Mouse (Mus musculus) hindbrain, embryonic 16.5 days (tissue): Measurements from ENCODE around the gene Azi2. TPM values are rescaled to one million over a fixed set of nuclear protein-coding genes. Genes with fewer than 3 reads are reported as not detected.

Source experiments
- ATAC-seq: fragments of 200-750 bp; cut with Nextera tagmentation; 2 replicates; pipeline ENCODE4 v1.8.0; 2017; ENCODE audit warnings: moderate TSS enrichment, moderate library complexity
- H3K27ac ChIP-seq: fragments of 300-500 bp; sonication (generic); 2 replicates; pipeline ENCODE4 v1.5.1; 2014; ENCODE audit warnings: low read depth, mild to moderate bottlenecking, control low read depth, low read length, moderate library complexity
- H3K27me3 ChIP-seq: fragments of 300-500 bp; sonication (generic); replicated peaks from 2 replicates; pipeline ENCODE4 v1.6.1; 2014; ENCODE audit warnings: low read length; ENCODE audit not compliant: control insufficient read depth, insufficient read depth
- H3K36me3 ChIP-seq: fragments of 300-500 bp; sonication (generic); 2 replicates; pipeline ENCODE4 v1.6.1; 2014; ENCODE audit warnings: mild to moderate bottlenecking, low read length, moderate library complexity, mixed read lengths; ENCODE audit not compliant: control insufficient read depth, insufficient read depth
- H3K4me1 ChIP-seq: fragments of 300-500 bp; sonication (generic); 2 replicates; pipeline ENCODE4 v1.6.1; 2014; ENCODE audit warnings: low read depth, low read length; ENCODE audit not compliant: control insufficient read depth, insufficient read depth
- H3K4me2 ChIP-seq: fragments of 300-500 bp; sonication (generic); 2 replicates; pipeline ENCODE4 v1.6.1; 2014; ENCODE audit warnings: mild to moderate bottlenecking, low read length, control low read depth, moderate library complexity
- H3K4me3 ChIP-seq: fragments of 300-500 bp; sonication (generic); 2 replicates; pipeline ENCODE4 v1.5.1; 2014; ENCODE audit warnings: mild to moderate bottlenecking, low read length, control low read depth, moderate library complexity
- H3K9ac ChIP-seq: fragments of 300-500 bp; sonication (generic); 2 replicates; pipeline ENCODE4 v1.6.1; 2014; ENCODE audit warnings: low read depth, mild to moderate bottlenecking, control low read depth, low read length, moderate library complexity
- H3K9me3 ChIP-seq: fragments of 300-500 bp; sonication (generic); 2 replicates; pipeline ENCODE4 v1.6.1; 2014; ENCODE audit warnings: mild to moderate bottlenecking, low read length, moderate library complexity; ENCODE audit not compliant: control insufficient read depth
- WGBS: fragments of 180-500 bp; shearing (Covaris S2); extraction: QIAGEN DNeasy Blood & Tissue Kit; methylation state at CpG from one replicate; pipeline ENCODE4 v1.1.7; 2014; 5-methylcytosine and 5-hydroxymethylcytosine counted together
- polyA plus RNA-seq: library from polyadenylated mRNA; unstranded; fragments of >200 nt; fragmentation: Nextera tagmentation; extraction: Ambion mirVana; gene quantifications from 2 replicates; pipeline ENCODE4 v1.2.1, GENCODE M21; 2015

The Azi2 gene
- 78.8 and 79.8 TPM in 2 replicates for polyA plus RNA-seq

DNA sequence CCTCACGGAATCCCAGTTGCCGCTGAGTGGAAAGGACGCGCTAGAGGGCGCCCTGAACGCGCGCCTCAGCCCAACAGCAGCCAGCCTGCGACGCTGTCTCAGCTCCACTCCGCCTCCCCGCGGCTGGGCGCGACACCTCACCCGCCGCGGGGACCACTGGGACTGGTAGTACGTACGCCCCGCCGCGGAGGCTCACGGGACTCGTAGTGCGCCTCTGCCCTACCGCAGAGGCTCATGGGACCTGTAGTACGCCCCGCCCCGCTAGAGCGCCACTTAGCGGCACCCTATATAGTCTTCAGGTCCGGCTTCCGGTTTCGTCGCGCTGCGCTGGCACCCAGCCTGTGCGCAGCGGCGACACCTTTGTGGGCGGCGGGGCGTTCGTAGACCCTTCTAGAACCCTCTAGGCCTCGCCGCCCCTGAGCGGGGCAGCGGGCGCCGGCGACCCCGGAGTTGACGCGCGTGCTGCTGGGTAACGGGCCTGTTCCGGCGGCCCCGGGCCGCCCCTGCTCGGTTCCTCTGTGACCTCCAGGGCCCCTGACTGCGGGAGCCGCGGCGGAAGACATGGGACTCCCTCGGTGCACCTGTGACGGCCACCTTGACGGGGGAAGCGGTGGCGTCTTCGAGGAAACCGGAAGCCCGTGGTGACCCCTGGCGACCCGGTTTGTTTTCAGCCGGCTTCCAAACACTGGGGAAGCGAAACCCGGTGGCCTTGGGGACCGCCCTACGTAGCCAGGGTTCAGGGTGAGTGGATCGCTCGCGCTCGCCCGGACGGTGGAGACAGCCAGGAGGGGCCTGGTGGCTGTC is at the start of gene Azi2:
Azi2 (plus strand) TSS at position 282 of the 804 bp plus-strand sequence.
- Histone ChIP-seq H3K9me3 (no peaks in the 10 kb centered on the region), H3K9ac (peak within 1 kb of the TSS; percentile 96), H3K27me3 (no peaks in the 10 kb centered on the region), H3K4me3 (peak within 1 kb of the TSS; percentile 89), H3K4me2 (peak within 1 kb of the TSS; percentile 86), H3K27ac (peak within 1 kb of the TSS; percentile 97), H3K36me3 (no peaks in the 10 kb centered on the region), H3K4me1 (peaks cover 19% of the 10 kb centered on the region)
- under 1% methylated on average over 74 of the region's 87 CpGs for WGBS
- ATAC-seq = peak; percentile 99

DNA sequence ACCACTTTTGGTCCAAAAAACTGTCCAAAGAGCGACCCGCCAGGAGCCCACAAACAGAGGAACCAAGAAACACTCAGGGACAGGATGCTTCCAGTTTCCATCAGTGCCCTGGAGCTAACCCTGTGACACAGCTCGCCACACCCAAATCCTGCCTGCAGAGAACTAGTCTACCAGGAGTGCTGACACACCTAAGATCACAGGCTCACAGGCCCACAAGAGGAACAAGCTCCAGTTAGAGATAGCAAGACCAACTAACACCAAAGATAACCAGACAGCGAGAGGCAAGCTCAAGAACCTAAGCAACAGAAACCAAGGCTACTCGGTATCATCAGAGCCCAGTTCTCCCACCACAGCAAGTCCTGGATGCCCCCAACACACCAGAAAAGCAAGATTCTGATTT is 43.7 kb upstream of the Azi2 start:
- Histone ChIP-seq H3K4me2 (no peak overlapping the region), H3K9me3 (no peaks in the 10 kb centered on the region), H3K27me3 (no peaks in the 10 kb centered on the region), H3K36me3 (no peaks in the 10 kb centered on the region), H3K27ac (no peak overlapping the region), H3K4me3 (no peak overlapping the region), H3K4me1 (no peaks in the 10 kb centered on the region), H3K9ac (no peak overlapping the region)
- ATAC-seq = no peak
- 96% methylated on average over 5 of the region's 5 CpGs for WGBS

DNA sequence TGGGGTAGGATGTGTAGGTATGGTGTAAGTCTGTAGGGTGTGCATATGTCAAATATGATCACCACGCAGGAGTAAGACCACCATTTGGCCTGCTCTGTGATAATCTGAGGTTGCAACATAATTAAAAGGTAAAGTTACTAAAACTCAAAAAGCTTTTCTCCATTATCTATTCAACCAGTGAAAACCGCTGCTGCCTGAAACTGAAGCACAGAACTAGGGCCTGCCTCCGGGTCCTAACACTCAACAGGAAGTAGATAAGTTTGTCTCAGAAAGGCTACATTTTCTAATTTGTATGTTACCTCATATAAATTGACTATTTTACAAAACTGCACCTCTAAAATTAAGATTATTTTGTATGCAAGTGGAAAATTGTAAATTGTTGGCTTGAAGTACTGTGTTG is 38.8 kb upstream of the Azi2 start:
- Histone ChIP-seq H3K27me3 (no peaks in the 10 kb centered on the region), H3K4me1 (no peaks in the 10 kb centered on the region), H3K27ac (no peak overlapping the region), H3K36me3 (no peaks in the 10 kb centered on the region), H3K9ac (no peak overlapping the region), H3K4me3 (no peak overlapping the region), H3K9me3 (no peaks in the 10 kb centered on the region), H3K4me2 (no peak overlapping the region)
- ATAC-seq = no peak
- 96% methylated on average over 3 of the region's 3 CpGs for WGBS

DNA sequence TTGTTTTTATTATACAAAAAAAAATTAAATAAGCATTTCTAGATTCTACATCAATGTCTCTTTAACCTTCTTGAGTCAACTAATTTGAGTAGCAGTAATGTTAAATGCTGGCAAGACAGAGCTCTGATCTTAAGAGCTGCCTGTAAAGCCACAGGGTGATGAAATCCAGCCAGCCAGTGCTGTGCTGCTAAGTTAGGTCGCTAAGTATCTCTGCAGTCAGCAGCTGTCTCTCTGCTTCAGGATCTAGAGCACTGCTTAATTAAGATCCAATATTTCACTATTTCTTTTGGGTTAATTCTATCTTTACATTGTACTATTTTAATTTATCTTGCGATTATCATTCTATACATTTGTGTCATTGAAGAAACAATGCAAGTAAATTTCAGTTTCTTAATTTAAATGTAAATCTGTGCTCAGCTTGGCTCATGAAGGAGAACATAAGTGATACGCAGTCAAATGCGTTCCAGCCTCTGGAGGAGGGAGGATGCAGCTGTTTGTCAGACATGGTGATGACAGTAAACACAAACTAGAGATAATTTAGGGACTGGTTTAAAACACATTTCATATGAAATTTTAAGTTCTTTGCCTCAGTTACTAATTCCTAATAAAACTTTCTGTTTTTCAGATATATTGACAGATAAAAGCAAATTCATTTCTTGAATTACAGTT is 36.9 kb upstream of the Azi2 start:
- no peak overlapping the region for H3K9ac ChIP-seq
- ATAC-seq = no peak
- H3K9me3 ChIP-seq = no peaks in the 10 kb centered on the region
- H3K36me3 ChIP-seq = no peaks in the 10 kb centered on the region
- H3K27ac ChIP-seq = no peak overlapping the region
- 66% methylated on average over 4 of the region's 4 CpGs for WGBS
- H3K4me2 ChIP-seq = no peak overlapping the region
- H3K4me3 ChIP-seq = no peak overlapping the region
- no peaks in the 10 kb centered on the region for H3K4me1 ChIP-seq
- H3K27me3 ChIP-seq = no peaks in the 10 kb centered on the region

DNA sequence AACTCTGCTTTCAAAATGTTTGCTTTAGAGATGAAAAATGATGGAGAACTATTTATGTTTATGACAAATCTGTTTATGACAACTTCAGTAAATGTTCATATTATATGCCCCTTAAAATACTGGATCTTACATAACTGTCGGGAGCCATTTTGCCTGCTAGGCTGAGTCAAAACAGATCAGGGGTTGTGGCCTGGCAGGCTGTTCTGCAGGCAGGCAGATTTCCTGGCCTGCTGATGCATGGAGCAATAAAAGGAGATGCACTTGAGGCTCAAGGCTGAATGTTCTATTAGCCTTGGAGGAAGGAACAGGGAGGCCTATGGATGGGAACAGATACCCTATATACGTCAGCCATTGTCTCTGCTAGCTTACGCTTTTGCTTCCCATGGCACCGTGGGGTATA is 36.4 kb upstream of the Azi2 start:
- 84% methylated on average over 4 of the region's 4 CpGs for WGBS
- no peak overlapping the region for H3K4me2 ChIP-seq
- no peak overlapping the region for H3K27ac ChIP-seq
- ATAC-seq = no peak
- H3K27me3 ChIP-seq = no peaks in the 10 kb centered on the region
- H3K9me3 ChIP-seq = no peaks in the 10 kb centered on the region
- no peak overlapping the region for H3K9ac ChIP-seq
- no peak overlapping the region for H3K4me3 ChIP-seq
- H3K4me1 ChIP-seq = no peaks in the 10 kb centered on the region
- no peaks in the 10 kb centered on the region for H3K36me3 ChIP-seq

DNA sequence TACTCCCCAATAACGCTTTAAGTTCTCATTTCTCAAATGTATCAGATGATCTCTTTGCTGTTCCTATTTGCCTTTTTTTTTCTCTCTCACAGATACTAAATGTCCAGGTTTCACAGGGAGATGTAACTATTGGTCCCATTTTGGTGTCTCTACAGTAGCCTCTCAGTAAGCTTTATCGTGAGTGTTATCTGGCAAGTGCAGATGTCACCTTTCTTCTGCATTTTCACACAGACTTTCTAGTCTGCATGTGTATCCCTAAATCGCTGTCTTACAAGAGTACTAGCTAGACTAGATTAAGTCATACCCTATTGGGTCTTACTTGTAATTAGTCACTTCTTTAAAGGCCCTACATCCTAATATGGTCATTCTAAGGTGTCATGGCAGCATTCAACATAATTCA is 27.4 kb upstream of the Azi2 start:
- Histone ChIP-seq H3K9ac (no peak overlapping the region), H3K36me3 (no peaks in the 10 kb centered on the region), H3K27ac (no peak overlapping the region), H3K4me3 (no peak overlapping the region), H3K4me2 (no peak overlapping the region), H3K4me1 (no peaks in the 10 kb centered on the region), H3K27me3 (no peaks in the 10 kb centered on the region), H3K9me3 (no peaks in the 10 kb centered on the region)
- ATAC-seq = no peak
- WGBS = 95% methylated on average over 3 of the region's 3 CpGs

DNA sequence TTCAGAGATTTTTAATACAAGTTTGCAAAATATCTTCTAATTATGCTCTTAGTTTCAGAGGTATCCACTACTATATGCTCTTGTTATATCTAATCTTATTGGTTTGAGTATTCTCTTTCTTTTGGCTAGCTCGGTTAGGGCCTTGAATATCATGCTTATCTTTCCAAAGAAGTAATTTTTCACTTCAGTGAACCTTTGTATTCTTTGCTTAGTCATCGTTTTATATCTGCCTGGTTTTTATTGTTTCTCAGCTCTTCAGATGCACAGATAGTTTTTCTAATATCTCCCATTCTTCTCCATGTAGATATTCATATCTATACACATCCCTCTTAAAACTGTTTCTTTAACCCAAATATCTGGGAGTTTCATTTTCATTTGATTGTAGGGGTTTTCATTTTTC is 15.3 kb upstream of the Azi2 start:
- H3K9ac ChIP-seq = no peak overlapping the region
- no peak overlapping the region for H3K4me2 ChIP-seq
- WGBS = 64% methylated on average over 2 of the region's 2 CpGs
- no peaks in the 10 kb centered on the region for H3K36me3 ChIP-seq
- 0 out of 2 replicates have a peak, but pooled peaks cover 2% of the 10 kb centered on the region for H3K9me3 ChIP-seq
- no peak for ATAC-seq
- H3K27me3 ChIP-seq = no peaks in the 10 kb centered on the region
- no peak overlapping the region for H3K27ac ChIP-seq
- H3K4me1 ChIP-seq = no peaks in the 10 kb centered on the region
- no peak overlapping the region for H3K4me3 ChIP-seq

DNA sequence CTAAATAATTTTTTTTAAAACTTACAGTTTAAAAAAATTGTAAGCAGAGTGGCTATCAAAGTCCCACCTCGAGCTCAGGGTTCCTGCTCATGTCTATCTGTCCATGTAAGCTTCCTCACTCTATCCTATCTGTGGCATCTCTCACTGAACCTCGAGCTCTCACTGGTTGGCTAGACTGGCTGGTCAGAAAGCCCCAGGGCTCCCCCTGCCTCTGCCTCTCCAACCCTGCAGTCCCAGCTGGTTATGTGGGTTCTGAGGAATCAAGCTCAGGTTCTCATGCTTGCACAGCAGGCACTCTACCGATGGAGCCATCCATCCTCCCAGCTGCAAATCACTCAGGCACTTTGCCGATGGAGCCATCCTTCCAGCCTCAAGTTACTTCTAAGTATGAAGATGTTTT is 10.8 kb upstream of the Azi2 start:
- H3K27me3 ChIP-seq = no peaks in the 10 kb centered on the region
- H3K9me3 ChIP-seq = no peaks in the 10 kb centered on the region
- no peak overlapping the region for H3K9ac ChIP-seq
- 57% methylated on average over 4 of the region's 4 CpGs for WGBS
- H3K4me1 ChIP-seq = no peaks in the 10 kb centered on the region
- H3K27ac ChIP-seq = no peak overlapping the region
- H3K4me3 ChIP-seq = no peak overlapping the region
- H3K4me2 ChIP-seq = no peak overlapping the region
- ATAC-seq = no peak
- H3K36me3 ChIP-seq = no peaks in the 10 kb centered on the region

DNA sequence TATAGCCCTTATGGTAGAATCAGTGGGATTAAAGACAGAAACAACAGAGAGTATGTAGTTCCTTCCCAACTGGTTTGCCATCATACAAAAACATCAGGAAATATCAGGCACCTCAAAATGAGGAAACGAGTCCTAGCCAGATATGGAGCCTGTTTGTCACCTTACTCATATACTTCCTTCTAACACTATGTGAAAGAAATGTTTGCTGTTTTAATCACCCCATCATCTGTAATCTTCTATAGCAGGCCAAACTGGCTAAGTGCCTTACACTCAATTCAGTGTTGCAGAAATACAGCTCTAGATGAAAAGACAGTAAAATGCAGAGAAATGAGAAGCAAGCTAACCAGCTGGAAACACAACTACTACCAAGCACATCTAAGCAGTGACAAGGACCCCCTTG is 10.0 kb upstream of the Azi2 start:
- ATAC-seq = no peak

More for the DNA sequence above, 10.0 kb upstream of the Azi2 start:
- 92% methylated on average over 1 of the region's 1 CpGs for WGBS
- Histone ChIP-seq H3K36me3 (no peaks in the 10 kb centered on the region), H3K27ac (no peak overlapping the region), H3K9ac (no peak overlapping the region), H3K4me1 (no peaks in the 10 kb centered on the region), H3K4me3 (no peak overlapping the region), H3K9me3 (no peaks in the 10 kb centered on the region), H3K4me2 (no peak overlapping the region), H3K27me3 (no peaks in the 10 kb centered on the region)
